Mouse (Mus musculus) mouse trophoblast stem cell (cell line): ENCODE data around the gene Igsf8.

Experiments used
- in situ Hi-C, 2 experiments: fragments of 300-500 bp; cut with MseI, MboI; formaldehyde crosslinking; loops; 2 replicates in 1 of 2; 3 replicates in 1 of 2; pipeline ENCODE4 v1.15.1; 2025

Gene Igsf8

DNA sequence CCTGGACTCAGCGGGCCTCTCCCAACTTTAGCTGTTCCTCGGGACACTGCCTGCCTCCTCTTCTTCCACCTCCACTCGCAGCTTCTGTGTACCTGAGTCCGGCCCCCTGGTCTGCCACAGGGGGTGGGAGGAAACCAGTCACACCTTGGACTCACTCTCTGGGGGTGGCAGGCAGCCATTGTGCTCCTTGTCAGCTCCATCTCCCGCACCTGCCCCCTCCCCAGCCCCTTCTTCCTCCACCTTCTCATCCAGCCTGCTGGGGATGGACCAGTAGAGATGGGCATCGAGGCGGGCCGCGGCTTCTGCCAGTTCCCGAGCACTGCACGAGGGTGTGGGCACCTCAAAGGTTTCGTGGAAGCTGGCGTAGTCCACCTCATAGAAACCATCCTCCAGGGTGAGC lies 61.3 kb downstream of the Igsf8 start:
- in situ Hi-C loops, result no loop called here

DNA sequence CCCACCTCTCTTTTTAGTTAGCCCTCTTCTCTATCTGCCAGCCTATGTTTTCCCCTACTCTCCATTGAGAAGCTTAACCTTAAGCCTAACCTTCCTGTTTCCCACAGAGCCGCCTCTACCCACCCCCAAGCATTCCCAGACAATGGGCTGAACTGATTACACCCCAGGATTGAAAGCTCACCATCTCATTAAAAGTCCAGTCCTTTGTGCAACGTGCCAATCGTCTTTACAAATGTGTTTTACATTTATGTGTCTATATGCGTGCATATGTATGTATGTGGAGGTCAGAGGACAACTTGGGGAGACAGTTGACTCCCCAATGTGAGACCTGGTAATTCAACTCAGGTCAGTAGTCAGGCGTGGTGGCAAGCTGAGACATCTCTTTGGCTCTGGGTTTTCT lies 61.9 kb downstream of the Igsf8 start:
- in situ Hi-C loops, result no loop called here

DNA sequence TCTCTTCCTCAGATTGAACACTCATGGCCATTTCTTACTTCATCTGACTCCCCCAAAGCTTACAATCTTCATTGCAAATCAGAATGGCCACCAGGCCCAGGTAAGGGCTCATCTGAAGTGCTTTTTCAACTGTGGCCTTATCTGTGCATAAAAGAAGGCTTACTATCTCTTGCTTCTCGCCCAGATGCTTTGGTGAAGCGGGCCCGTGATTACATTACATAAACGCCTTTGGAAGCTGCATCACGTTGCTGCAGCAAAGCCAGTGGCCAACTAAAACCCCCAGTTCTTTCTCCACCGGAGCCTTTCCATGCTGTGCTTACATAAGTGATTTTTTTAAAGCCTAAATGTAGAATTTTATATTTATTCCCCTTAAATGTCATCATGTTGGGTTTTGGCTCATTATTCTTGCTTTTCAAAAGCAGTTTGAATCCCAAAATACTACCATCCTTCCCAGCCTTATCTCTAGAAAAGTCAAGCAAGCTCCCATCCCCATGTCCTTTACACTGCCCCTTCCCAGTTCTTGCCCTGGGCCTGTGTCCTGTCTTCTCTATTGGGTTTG lies 62.4 kb downstream of the Igsf8 start:
- in situ Hi-C loops, result no loop called here

DNA sequence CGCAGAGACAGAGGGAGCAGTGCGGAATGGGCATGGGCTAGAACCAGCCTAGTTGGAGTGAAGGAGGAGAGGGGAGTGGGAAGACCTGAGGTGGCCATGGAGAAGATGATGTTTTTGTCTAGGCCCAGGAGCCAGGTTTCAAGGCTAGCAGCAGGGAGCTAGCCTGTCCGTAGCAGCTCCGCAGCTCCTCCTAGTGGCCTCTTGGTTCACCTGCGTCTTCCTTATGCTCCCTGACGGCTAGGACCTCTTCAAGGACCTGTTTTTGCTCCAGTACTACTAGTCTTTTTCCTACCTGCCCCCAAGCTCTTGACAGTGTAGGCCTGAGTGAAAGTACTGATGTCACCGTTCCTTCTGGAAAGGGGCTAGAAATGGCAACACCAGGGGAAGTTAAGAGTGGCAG lies 63.3 kb downstream of the Igsf8 start:
- in situ Hi-C loops, result no loop called here

DNA sequence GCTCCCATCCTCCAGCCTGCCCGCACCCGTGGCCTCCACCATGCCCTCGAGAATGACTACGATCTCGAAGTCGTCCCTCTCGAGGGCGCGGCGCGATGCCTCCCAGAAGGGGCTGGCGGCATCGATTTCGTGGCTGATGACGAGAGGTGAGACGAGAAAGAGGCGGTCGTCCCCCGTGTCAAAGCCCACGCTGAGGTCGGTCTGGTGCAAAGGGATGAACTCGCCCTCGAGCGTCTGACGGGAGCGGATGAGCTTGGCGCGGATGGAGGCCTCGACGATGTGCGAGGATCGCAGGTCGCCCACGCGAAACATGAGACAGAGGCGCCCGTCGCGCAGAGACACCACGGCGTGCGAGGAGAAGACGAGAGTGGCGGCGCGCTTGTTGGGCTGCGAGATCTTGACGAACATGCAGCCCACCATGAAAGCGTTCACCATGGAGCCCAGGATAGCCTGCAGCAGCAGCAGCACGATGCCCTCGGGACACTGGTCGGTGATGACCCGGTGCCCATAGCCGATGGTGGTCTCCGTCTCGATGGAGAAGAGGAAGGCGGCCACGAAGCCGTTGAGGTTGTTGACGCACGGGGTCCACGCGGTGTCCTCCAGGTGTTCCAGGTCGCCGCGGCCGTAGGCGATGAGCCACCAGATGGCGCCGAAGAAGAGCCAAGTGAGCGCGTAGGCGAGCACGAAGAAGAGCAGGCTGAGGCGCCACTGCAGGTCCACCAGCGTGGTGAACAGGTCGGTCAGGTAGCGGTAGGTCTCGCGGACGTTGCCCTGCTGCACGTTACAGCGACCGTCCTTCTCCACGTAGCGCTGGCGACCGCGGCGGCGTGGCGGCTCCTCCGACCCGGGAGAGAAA lies 64.5 kb downstream of the Igsf8 start:
- in situ Hi-C loops, result no loop called here

DNA sequence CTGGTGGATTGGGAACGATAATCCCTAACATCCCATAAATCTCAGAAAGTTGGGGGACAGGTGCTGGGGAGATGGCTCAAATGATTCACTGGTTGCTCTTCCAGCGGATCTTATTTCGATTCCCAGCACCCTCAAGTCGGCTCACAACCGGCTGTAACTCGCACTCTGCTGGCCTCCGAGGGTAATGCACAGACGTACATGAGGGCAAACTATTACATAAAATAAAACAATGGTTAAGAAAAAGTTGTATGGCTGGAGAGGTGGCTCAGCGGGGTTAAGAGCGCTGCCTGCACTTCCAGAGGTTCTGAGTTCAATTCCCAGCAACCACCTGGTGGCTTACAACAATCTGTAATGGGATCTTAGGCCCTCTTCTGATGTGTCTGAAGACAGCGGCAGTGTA lies 65.2 kb downstream of the Igsf8 start:
- in situ Hi-C loops, result no loop called here

DNA sequence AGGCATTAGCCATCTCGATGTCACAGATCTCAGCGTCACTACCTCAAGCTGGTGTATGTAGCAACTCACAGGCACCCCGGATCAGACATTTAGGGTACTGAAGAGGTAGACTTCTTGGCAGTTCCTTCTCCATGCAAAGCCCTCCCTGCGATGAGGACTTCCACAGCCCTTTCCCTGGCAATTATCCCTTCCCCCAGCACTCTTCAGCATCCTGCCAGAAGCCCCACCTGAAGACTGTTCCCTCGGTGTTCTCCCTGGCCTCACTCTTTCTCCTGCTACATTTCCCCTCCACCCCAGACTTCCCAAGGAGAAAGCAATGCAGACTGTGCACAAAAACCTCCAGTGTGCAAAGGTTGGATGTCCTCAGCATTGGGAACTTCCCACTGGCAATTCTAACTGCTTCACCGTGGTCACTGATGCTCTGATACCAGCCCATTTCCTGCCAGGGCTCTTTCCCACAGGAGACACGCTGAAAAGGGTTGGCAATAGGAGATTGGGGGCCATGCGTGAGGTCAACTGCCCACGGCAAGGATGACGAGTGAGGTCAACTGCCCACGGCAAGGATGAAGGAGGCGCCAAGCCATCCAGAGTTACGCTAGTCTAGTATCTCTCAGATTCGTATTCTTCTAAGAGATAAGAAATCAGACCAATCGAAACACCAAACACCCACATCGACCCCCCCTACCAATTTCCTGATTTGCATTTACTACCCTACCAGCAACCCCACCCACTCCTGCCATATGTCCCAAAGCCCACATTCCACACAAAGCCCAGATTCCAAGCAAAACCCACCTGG lies 66.0 kb downstream of the Igsf8 start:
- in situ Hi-C loops, result no loop called here

DNA sequence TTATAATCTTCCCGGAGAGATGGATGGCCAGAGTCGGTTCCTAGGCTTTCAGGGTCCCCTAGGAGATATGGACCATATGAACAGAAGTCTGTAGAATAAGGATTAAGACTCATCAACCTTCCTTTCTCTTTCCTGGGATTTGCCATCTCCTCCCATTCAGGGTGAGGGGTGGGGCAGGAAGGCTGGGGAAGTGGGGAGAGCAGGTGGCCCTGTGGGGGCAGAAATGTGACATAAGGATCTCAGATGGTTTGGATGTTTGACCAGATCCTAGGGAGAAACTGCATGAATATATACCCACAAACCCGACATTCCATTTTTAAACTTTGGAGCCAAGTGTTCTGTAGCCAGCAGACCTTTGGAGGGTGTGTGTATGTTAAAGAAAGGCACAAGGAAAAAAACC lies 66.6 kb downstream of the Igsf8 start:
- in situ Hi-C loops, result no loop called here

DNA sequence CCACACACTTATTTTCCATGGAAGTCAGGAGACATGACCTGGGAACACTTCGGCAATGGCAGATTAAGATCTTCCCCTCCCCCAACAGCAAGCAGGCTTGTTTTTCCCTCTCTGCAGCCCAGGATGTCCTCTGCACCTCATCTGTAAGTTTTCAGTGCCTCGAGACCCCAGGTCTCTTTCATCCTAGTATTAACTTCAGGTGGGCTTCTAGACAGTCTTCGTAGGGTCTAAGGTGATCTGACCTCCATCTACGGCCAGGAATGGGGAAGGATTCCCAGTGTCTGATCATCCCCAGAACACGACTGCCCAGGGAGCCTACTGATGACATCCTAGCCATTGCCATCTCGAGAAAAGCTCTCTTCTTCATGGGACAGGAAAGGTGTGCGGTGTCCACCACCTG lies 67.0 kb downstream of the Igsf8 start:
- in situ Hi-C loops, result no loop called here

DNA sequence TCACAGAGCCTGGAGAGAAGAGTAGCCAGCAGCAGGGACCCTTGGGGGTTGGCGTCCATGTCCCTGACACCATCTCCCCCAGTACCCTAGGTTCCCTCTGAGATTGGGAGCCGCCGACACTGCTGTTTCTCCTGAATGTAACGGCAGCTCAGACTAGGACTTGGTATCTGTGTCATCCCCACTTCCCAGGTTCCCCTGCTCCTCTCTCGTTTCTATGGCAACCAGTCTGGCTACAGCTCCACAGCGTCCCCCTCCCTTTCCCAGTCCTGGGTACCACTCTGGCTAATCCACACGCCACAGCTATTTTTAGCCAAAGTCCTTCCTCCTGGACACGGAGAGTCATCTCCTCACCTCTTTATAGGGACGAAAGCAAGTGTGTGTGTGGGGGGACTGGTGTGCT lies 67.7 kb downstream of the Igsf8 start, which contains the start of gene Kcnj9:
Gene Kcnj9, minus strand, starts transcription at position 188 of the 400 bp plus-strand sequence.
- in situ Hi-C loops, result no loop called here

DNA sequence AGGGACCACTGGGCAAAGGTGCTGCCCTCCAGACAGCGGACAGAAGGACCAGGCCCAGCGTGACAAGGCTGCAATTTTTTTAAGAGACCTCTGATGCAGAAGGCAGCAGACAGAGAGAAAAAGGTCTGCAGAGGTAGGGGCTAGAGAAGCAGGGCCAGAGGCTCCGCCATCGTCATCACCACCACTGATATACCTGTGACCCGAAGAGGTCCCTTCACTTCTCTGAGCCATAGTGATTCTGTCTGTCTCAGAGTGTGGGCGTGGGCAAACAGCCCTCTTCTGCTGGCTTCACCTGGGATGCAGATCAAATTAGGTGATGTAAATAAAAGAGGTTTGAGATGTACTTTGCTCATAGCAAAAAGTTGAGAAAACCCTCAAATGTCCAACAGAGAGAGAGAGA lies 68.2 kb downstream of the Igsf8 start:
- in situ Hi-C loops, result no loop called here

DNA sequence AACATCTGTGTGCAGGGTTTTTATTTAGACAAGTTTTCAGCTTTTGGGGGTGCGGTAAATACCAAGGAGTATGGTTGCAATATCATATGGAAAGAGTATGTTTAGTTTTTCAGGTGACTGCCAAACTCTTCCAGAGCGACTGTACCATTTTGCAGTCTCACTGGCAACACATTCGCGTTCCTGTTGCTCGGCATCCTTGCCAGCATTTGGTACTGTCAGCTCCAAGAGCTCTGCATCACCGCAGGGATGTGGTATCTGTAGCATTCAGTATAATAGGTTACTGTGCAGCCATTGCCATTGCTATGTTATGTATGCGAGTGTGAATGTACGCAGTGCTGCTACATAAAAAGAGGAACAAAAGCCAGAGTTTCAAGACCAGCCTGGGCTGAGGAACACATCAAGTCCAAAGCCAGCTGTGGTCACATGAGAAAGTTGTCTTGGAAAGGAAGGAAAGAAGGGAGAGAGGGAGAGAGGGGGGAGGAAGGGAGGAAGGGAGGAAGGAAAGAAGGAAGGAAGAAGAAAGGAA lies 70.0 kb downstream of the Igsf8 start:
- in situ Hi-C loops, result no loop called here

DNA sequence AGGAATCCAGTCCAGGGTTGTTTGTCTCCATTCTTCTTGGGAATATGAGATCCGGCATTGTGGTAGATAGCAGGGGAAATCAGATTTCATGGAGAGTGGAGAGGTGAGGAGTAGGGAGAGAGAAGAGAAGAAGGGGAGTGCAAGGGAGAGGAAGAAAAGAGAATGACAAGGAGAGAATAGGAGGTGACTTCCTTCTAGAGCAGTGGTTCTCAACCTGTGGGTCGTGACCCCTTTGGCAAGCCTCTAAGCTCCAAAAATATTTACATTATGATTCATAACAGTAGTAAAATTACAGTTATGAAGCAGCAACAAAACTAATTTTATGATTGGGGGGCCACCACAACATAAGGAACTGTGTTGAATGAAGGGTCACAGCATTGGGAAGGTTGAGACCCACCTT lies 71.5 kb downstream of the Igsf8 start:
- in situ Hi-C loops, result no loop called here

DNA sequence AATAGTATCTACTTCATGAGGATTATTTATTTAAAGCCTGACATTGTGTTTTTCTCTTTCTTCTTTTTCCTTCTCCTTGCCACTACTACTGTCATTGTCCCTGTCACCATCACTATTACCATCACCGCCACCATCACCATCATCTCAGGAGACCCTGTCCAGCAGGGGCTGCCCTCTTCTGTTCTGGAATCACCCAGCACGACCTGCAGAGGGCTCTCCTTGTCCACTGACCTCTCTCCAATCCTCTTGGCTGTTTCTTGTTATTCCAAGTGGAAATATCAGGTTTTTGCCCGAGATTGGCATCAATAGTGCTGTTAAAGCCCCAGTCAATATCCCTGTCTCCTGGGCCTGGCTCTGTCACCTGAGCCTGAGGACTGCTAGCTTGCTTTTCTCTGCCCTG lies 72.1 kb downstream of the Igsf8 start:
- in situ Hi-C loops, result no loop called here

DNA sequence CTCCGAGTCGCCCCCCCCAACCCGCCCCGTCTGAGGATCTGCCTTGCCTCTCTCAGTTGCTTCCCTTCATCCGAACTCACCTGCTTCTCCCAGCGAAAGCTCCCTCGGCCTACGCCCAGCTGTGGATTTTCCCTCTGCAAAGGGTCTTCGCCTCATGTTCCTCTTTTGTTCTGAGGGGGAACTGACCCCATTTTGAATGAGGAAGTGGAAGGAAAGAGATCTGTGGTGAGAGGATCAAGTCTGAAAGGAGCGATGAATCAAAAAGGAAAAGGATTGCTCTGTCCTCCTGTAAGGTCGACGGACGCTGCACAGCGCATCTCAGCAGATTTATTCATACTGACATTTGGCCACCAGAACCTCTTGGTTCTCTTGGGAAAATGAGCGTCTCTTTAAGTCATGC lies 74.4 kb downstream of the Igsf8 start:
- in situ Hi-C loops, result no loop called here

DNA sequence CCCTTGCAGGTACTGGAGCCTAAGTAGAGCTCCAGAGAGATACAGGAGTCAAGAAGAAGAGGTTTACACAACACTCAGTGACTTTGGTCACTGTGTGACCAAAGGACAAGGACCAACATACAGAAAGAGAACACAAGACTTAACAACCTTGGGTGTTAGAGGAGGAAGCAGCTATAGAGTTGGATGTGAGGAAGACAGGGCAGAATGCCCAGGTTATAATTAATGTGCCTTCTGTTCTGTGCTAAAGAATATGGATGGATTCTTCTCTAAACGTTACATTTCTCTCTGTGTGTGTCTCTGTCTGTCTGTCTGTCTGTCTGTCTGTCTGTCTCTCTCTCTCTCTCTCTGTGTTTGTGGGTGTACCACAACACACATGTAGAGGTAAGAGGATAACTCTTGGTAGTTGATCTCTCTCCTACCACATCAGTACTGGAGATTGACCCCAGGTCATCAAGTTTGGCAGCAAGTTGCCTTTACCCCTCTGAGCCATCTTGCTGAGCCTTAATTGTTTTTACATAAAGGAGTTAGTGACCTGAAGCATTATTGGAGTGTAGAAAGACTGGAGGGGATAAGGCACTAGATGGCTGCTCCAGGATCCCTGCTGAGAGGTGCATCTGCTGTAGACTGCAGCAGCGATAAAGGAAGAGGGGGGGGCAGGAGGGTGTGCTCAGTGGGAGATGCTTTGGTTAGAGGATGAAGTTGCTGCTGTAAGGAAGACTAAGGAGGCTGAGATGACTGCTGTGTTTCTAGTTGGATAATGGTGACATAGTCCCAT lies 76.2 kb downstream of the Igsf8 start:
- in situ Hi-C loops, result no loop called here

DNA sequence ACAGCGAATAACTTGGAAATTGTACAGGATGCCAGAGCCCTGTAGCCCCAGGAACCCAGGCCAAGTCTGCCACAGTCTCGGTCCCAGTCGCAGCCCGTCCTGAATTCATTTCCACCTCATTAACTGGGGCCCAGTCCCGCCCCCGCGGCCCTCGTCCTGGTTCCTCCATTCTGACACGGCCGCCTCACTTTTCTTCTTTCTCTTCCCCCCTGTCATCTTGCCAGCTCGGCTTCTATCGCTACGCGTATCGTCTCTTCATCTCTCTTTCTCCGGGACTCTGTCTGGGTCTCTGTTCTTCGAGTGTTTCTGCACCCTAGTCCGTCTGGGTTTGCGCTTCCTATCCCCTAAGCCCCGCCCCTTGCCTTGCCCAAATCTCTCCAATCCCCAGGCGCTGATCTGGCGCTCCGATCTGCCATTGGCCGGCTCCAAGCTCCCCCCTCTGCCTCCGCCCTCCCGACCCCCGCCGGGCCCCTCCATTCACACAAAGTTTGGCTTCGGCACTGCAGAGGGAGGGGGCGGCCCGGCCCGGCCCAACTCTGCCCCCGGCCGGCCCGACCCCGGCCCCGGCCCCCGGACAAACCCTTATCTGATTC lies 79.4 kb downstream of the Igsf8 start, which contains the start of gene Kcnj10:
Gene Kcnj10, plus strand, starts transcription at position 482 of the 593 bp plus-strand sequence.
- in situ Hi-C loops, result no loop called here

DNA sequence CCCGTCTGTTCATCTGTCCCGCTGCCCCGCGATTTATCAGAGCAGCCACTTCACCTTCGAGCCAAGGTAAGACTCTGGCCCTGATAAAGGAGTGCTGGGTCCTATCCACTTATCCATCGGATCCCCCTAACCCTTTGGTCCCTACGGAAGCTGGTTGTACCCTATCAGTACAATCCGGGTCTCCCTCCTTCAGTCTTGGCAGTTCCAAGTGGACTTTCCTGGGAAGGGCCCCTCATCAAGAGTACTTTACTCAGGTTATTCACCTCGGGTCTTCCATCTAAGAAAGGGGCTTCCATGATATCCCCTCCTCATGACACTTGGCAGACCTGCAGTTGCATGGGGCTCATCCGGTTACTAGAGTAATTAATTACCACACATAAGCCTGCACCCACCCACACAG lies 79.9 kb downstream of the Igsf8 start:
- in situ Hi-C loops, result no loop called here

DNA sequence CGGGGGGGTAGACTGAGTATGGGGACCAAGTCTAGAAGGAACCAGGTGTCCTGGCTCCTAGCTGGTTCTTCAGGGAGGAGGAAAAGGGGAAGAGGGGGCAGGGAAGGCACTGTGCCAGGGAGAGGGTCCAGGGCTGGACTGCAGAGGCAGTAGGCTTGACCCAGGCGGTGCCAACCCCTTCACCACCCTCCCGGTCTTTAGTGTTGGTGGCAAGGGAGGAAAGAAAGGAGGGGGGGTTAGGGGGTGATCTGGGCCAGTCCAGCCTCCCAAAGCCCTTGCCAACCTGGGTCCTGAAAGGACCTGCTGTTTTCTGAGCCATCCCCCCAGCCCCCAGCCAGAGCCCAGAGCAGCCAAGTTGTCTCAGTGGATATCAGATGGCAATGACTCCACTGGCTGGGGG lies 81.3 kb downstream of the Igsf8 start:
- in situ Hi-C loops, result no loop called here

DNA sequence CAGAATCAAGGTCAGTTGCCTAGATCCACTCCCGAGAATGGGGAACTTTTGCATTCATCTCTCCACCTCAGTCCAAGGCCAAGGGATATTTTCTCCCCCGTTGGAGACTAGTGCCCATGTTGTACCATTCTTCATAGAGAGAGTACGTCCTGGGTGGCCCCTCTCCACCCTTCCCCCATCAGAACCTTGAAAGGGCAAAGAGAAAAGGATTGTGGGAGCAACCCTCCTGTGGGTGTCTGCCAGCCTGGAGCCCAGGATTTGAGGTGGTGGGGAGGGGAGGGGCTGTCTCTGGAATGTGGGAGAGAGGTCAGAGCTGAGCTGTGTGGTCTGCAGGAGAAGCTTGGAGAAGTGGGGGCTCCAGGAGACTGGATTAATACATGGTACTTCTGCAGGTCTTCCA lies 82.5 kb downstream of the Igsf8 start:
- in situ Hi-C loops, result no loop called here

DNA sequence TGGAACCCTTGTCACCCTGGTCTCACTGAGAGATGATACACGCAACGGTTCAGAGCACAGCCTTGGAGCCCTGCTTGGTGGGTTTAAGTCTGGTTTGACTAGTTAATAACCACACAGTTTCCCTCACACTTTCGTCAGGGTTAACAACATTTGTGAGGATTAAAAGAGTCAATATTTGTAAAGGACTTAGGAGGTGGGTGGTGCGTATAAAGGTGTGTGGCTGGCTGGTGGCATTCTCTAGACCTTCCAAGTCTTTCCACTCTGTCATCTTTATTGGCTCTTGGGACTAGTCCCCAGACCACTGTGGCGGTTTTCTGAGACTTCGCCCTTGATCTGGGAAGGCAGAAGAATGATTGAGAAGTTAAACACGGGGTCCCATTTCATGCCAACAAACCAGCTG lies 83.4 kb downstream of the Igsf8 start:
- in situ Hi-C loops, result no loop called here
